ENCODE assay signal across 10 mouse cellular contexts in the genomic region with DNA sequence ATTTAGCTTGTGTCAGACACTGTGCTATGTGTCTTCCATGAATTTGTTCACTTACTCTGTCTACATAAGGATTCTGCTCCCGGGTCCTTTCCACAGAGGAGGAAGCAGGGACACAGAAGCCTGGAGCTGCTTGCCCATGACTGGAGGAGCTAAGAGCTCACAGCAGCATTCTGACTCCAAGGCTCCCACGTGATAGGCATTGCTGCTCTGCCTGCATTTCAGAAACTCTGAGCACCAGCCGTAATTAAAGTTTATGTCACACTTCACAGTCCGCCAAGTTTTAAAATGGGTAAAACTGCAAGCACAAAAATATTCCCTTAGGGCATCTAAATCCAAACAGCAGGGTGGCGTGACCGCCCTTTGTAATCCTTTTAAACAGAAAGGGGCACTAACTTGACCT.
A peak's percentile ranks its signal among the peaks of the same experiment; 100 is the strongest.
DNase-seq lines count a peak whose midpoint lies in the region; ATAC-seq and TF ChIP-seq lines count a peak whose summit lies in the region.
"Had no signal": no experiment of that assay in that cellular context is flagged by ENCODE, and none has a peak within 500 bp of the region (broad histone marks: within the 10 kb centered on the region; RNA-seq: fewer than 3 reads in every experiment).

No protein-coding gene starts in this region.

- no peaks in the 10 kb centered on the region for H3K9me3 ChIP-seq in hindbrain, embryonic 10.5 days
- no peaks in the 10 kb centered on the region for H3K9me3 ChIP-seq in hindbrain, embryonic 13.5 days
- no peaks in the 10 kb centered on the region for H3K9me3 ChIP-seq in midbrain, embryonic 12.5 days
- no peaks in the 10 kb centered on the region for H3K9me3 ChIP-seq in midbrain, embryonic 15.5 days
- H3K9me3 ChIP-seq in forebrain, postnatal 0 days (ENCODE audit: low read length): no peaks in the 10 kb centered on the region
- H3K9me3 ChIP-seq: liver, embryonic 12.5 days had no signal

- WGBS in hindbrain, embryonic 10.5 days: 27% methylated on average over 6 of the region's 6 CpGs
- 34% methylated on average over 6 of the region's 6 CpGs for WGBS in hindbrain, embryonic 13.5 days
- WGBS in midbrain, embryonic 12.5 days: 18% methylated on average over 6 of the region's 6 CpGs
- WGBS in midbrain, embryonic 15.5 days: 18% methylated on average over 6 of the region's 6 CpGs
- 16% methylated on average over 6 of the region's 6 CpGs for WGBS in forebrain, postnatal 0 days

- H3K4me1 ChIP-seq in hindbrain, embryonic 10.5 days (replicated peaks): peaks cover 16% of the 10 kb centered on the region
- H3K4me1 ChIP-seq in hindbrain, embryonic 13.5 days (replicated peaks): peaks cover 22% of the 10 kb centered on the region
- H3K4me1 ChIP-seq in midbrain, embryonic 12.5 days: peaks cover 14% of the 10 kb centered on the region; the same call in 1 of the 2 replicates
- peaks cover 19% of the 10 kb centered on the region for H3K4me1 ChIP-seq in midbrain, embryonic 15.5 days
- H3K4me1 ChIP-seq in forebrain, postnatal 0 days (ENCODE audit: insufficient read depth): 0 out of 2 replicates have a peak, but pooled peaks cover 3% of the 10 kb centered on the region
- H3K4me1 ChIP-seq: liver, embryonic 12.5 days had no signal

- H3K4me3 ChIP-seq in hindbrain, embryonic 10.5 days: no peak overlapping the region
- H3K4me3 ChIP-seq in hindbrain, embryonic 13.5 days: no peak overlapping the region
- no peak overlapping the region for H3K4me3 ChIP-seq in midbrain, embryonic 12.5 days
- H3K4me3 ChIP-seq in midbrain, embryonic 15.5 days: no peak overlapping the region
- H3K4me3 ChIP-seq in forebrain, postnatal 0 days (ENCODE audit: low read depth, low read length): no peak overlapping the region
- H3K4me3 ChIP-seq: liver, embryonic 12.5 days had no signal

- no peak overlapping the region for H3K9ac ChIP-seq in hindbrain, embryonic 13.5 days
- no peak overlapping the region for H3K9ac ChIP-seq in midbrain, embryonic 12.5 days (replicated peaks)
- no peak overlapping the region for H3K9ac ChIP-seq in midbrain, embryonic 15.5 days
- no peak overlapping the region for H3K9ac ChIP-seq in forebrain, postnatal 0 days
- H3K9ac ChIP-seq: liver, embryonic 12.5 days had no signal

- no peak overlapping the region for H3K4me2 ChIP-seq in hindbrain, embryonic 13.5 days
- no peak overlapping the region for H3K4me2 ChIP-seq in midbrain, embryonic 12.5 days (replicated peaks)
- no peak overlapping the region for H3K4me2 ChIP-seq in midbrain, embryonic 15.5 days
- H3K4me2 ChIP-seq in forebrain, postnatal 0 days (ENCODE audit: low read depth): no peak overlapping the region
- H3K4me2 ChIP-seq: heart, embryonic 11.5 days; liver, embryonic 12.5 days had no signal

- no peak overlapping the region for H3K27ac ChIP-seq in hindbrain, embryonic 10.5 days
- no peak overlapping the region; the same call in 1 of the 2 replicates for H3K27ac ChIP-seq in hindbrain, embryonic 13.5 days
- H3K27ac ChIP-seq in midbrain, embryonic 12.5 days (replicated peaks): no peak overlapping the region
- H3K27ac ChIP-seq in midbrain, embryonic 15.5 days: no peak overlapping the region
- H3K27ac ChIP-seq in forebrain, postnatal 0 days (ENCODE audit: low read depth, low read length): no peak overlapping the region
- H3K27ac ChIP-seq: liver, embryonic 12.5 days had no signal

- no peak for TF ChIP-seq CTCF in forebrain, postnatal 0 days (IDR thresholded peaks at IDR 0.05; ENCODE audit: low read depth)

- ATAC-seq in hindbrain, embryonic 13.5 days (ENCODE audit: low FRiP score): no peak
- ATAC-seq in midbrain, embryonic 12.5 days (ENCODE audit: low FRiP score, low read depth): peak; percentile 56; the same call in 1 of the 2 replicates
- ATAC-seq in midbrain, embryonic 15.5 days (replicated peaks): no peak
- peak; percentile 48; the same call in 1 of the 2 replicates for ATAC-seq in forebrain, postnatal 0 days
- ATAC-seq: liver, embryonic 12.5 days; lung, postnatal 0 days had no signal

- peak; percentile 7 for DNase-seq in hindbrain, embryonic 10.5 days (ENCODE audit: low spot score)
- DNase-seq in forebrain, postnatal 0 days: peak; percentile 35
- DNase-seq in adrenal gland, adult 2 months: no peak
- no peak for DNase-seq in spleen, adult 12 weeks (ENCODE audit: low spot score)

- H3K27me3 ChIP-seq in hindbrain, embryonic 10.5 days (ENCODE audit: insufficient read depth, poor library complexity, severe bottlenecking): no peaks in the 10 kb centered on the region
- no peaks in the 10 kb centered on the region for H3K27me3 ChIP-seq in hindbrain, embryonic 13.5 days
- H3K27me3 ChIP-seq in midbrain, embryonic 12.5 days: peaks cover 3% of the 10 kb centered on the region; the same call in 1 of the 2 replicates
- H3K27me3 ChIP-seq in midbrain, embryonic 15.5 days (replicated peaks): no peaks in the 10 kb centered on the region
- H3K27me3 ChIP-seq in forebrain, postnatal 0 days (ENCODE audit: insufficient read depth, low read length): no peaks in the 10 kb centered on the region
- H3K27me3 ChIP-seq: liver, embryonic 12.5 days had no signal

- H3K36me3 ChIP-seq in hindbrain, embryonic 10.5 days: no peaks in the 10 kb centered on the region
- no peaks in the 10 kb centered on the region for H3K36me3 ChIP-seq in hindbrain, embryonic 13.5 days
- no peaks in the 10 kb centered on the region for H3K36me3 ChIP-seq in midbrain, embryonic 12.5 days
- H3K36me3 ChIP-seq in midbrain, embryonic 15.5 days (replicated peaks): no peaks in the 10 kb centered on the region
- H3K36me3 ChIP-seq in forebrain, postnatal 0 days (ENCODE audit: insufficient read depth): no peaks in the 10 kb centered on the region
- H3K36me3 ChIP-seq: liver, embryonic 12.5 days had no signal

Comparison
In these comparisons a context has a peak if more than half of its experiments do, and no peak if none do; other contexts are left out.
1. ATAC-seq: peak in midbrain, embryonic 12.5 days (single experiment) and forebrain, postnatal 0 days (single experiment); none in hindbrain, embryonic 13.5 days (single experiment) and midbrain, embryonic 15.5 days (single experiment).
2. DNase-seq: peak in hindbrain, embryonic 10.5 days (single experiment) and forebrain, postnatal 0 days (single experiment); none in adrenal gland, adult 2 months (single experiment) and spleen, adult 12 weeks (single experiment).